Mouse (Mus musculus): ENCODE results near the gene Col4a4. TPM values are rescaled to one million over a fixed set of nuclear protein-coding genes. Genes with fewer than 3 reads are reported as not detected.

The Col4a4 gene
- total RNA-seq, 2 experiments from 2014 or later = not detected

GRCm38 (mm10) chr1:82585981-82586380, 668 bp downstream of the Col4a4 start:
- no peak for ATAC-seq (replicated peaks; ENCODE audit: poor library complexity, severe bottlenecking)

GRCm38 (mm10) chr1:82578320-82578719, 8.3 kb downstream of the Col4a4 start:
- ATAC-seq (replicated peaks; ENCODE audit: poor library complexity, severe bottlenecking) = no peak

- no peak for ATAC-seq (replicated peaks; ENCODE audit: poor library complexity, severe bottlenecking)
Observed at GRCm38 (mm10) chr1:82577915-82578314, 8.7 kb downstream of the Col4a4 start.

GRCm38 (mm10) chr1:82577339-82577738, 9.3 kb downstream of the Col4a4 start:
- ATAC-seq (replicated peaks; ENCODE audit: poor library complexity, severe bottlenecking) = no peak

GRCm38 (mm10) chr1:82576182-82576581, 10.5 kb downstream of the Col4a4 start:
- no peak for ATAC-seq (replicated peaks; ENCODE audit: poor library complexity, severe bottlenecking)

GRCm38 (mm10) chr1:82575681-82576080, 11.0 kb downstream of the Col4a4 start:
- no peak for ATAC-seq (replicated peaks; ENCODE audit: poor library complexity, severe bottlenecking)

GRCm38 (mm10) chr1:82571758-82572157, 14.9 kb downstream of the Col4a4 start:
- no peak for ATAC-seq (replicated peaks; ENCODE audit: poor library complexity, severe bottlenecking)

GRCm38 (mm10) chr1:82569405-82569804, 17.2 kb downstream of the Col4a4 start:
- no peak for ATAC-seq (replicated peaks; ENCODE audit: poor library complexity, severe bottlenecking)

- ATAC-seq (replicated peaks; ENCODE audit: poor library complexity, severe bottlenecking) = no peak
Observed at GRCm38 (mm10) chr1:82560223-82560622, 26.4 kb downstream of the Col4a4 start.

- no peak for ATAC-seq (replicated peaks; ENCODE audit: poor library complexity, severe bottlenecking)
Observed at GRCm38 (mm10) chr1:82554889-82555288, 31.8 kb downstream of the Col4a4 start.

GRCm38 (mm10) chr1:82554443-82554850, 32.2 kb downstream of the Col4a4 start:
- ATAC-seq (replicated peaks; ENCODE audit: poor library complexity, severe bottlenecking) = peak; percentile 69

- no peak for ATAC-seq (replicated peaks; ENCODE audit: poor library complexity, severe bottlenecking)
Observed at GRCm38 (mm10) chr1:82545199-82545960, 41.3 kb downstream of the Col4a4 start.

- no peak for ATAC-seq (replicated peaks; ENCODE audit: poor library complexity, severe bottlenecking)
Observed at GRCm38 (mm10) chr1:82544419-82545185, 42.0 kb downstream of the Col4a4 start.

- no peak for ATAC-seq (replicated peaks; ENCODE audit: poor library complexity, severe bottlenecking)
Observed at GRCm38 (mm10) chr1:82543934-82544333, 42.7 kb downstream of the Col4a4 start.

- 0 out of 2 replicates have a peak, but pooled peaks have one; percentile 25 for ATAC-seq (replicated peaks; ENCODE audit: poor library complexity, severe bottlenecking)
Observed at GRCm38 (mm10) chr1:82540056-82540455, 46.6 kb downstream of the Col4a4 start.

GRCm38 (mm10) chr1:82537848-82538247, 48.8 kb downstream of the Col4a4 start:
- ATAC-seq (replicated peaks; ENCODE audit: poor library complexity, severe bottlenecking) = no peak

- ATAC-seq (replicated peaks; ENCODE audit: poor library complexity, severe bottlenecking) = no peak
Observed at GRCm38 (mm10) chr1:82536515-82537174, 50.0 kb downstream of the Col4a4 start.

- no peak for ATAC-seq (replicated peaks; ENCODE audit: poor library complexity, severe bottlenecking)
Observed at GRCm38 (mm10) chr1:82527931-82528330, 58.7 kb downstream of the Col4a4 start.

- no peak for ATAC-seq (replicated peaks; ENCODE audit: poor library complexity, severe bottlenecking)
Observed at GRCm38 (mm10) chr1:82491954-82492353, 94.7 kb downstream of the Col4a4 start.

- ATAC-seq (replicated peaks; ENCODE audit: poor library complexity, severe bottlenecking) = no peak
Observed at GRCm38 (mm10) chr1:82486371-82486770, 100.3 kb downstream of the Col4a4 start.

GRCm38 (mm10) chr1:82482371-82482770, 104.3 kb downstream of the Col4a4 start:
- no peak for ATAC-seq (replicated peaks; ENCODE audit: poor library complexity, severe bottlenecking)

Measured in granulocyte monocyte progenitor cell, adult 5-6 weeks (primary cell).